Mouse (Mus musculus) kidney, embryonic 14.5 days (tissue): Measurements from ENCODE around the gene Gzmb. TPM values are rescaled to one million over a fixed set of nuclear protein-coding genes. Genes with fewer than 3 reads are reported as not detected.
"Not testable (repeated sequence)": the region's sequence is repeated elsewhere in the genome, so short reads cannot be mapped to it uniquely, and the experiment has no call there.

Experiments
- ATAC-seq: fragments of 200-750 bp; cut with Nextera tagmentation; 2 replicates; pipeline ENCODE4 v1.8.0; 2017; ENCODE audit warnings: moderate number of reproducible peaks, mild to moderate bottlenecking, moderate TSS enrichment, moderate library complexity; ENCODE audit not compliant: low FRiP score, low TSS enrichment
- H3K27ac ChIP-seq: fragments of 300-500 bp; sonication (generic); 2 replicates; pipeline ENCODE4 v1.5.1; 2014; ENCODE audit warnings: low read depth, mild to moderate bottlenecking, low read length, moderate library complexity, mixed read lengths
- H3K27me3 ChIP-seq: fragments of 300-500 bp; sonication (generic); 2 replicates; pipeline ENCODE4 v1.6.1; 2014; ENCODE audit warnings: mild to moderate bottlenecking, low read length; ENCODE audit not compliant: control insufficient read depth, insufficient read depth
- H3K36me3 ChIP-seq: fragments of 300-500 bp; sonication (generic); 2 replicates; pipeline ENCODE4 v1.6.1; 2014; ENCODE audit warnings: low read length, mixed read lengths; ENCODE audit not compliant: control insufficient read depth, insufficient read depth
- H3K4me1 ChIP-seq: fragments of 300-500 bp; sonication (generic); 2 replicates; pipeline ENCODE4 v1.6.1; 2014; ENCODE audit warnings: low read length, mixed read lengths; ENCODE audit not compliant: control insufficient read depth, insufficient read depth
- H3K4me2 ChIP-seq: fragments of 300-500 bp; sonication (generic); replicated peaks from 2 replicates; pipeline ENCODE4 v1.6.1; 2014; ENCODE audit warnings: low read depth, mild to moderate bottlenecking, low read length
- H3K4me3 ChIP-seq: fragments of 300-500 bp; sonication (generic); 2 replicates; pipeline ENCODE4 v1.5.1; 2014; ENCODE audit warnings: mild to moderate bottlenecking, low read length
- H3K9ac ChIP-seq: fragments of 300-500 bp; sonication (generic); 2 replicates; pipeline ENCODE4 v1.6.1; 2014; ENCODE audit warnings: low read depth, mild to moderate bottlenecking, low read length, moderate library complexity
- H3K9me3 ChIP-seq: fragments of 300-500 bp; sonication (generic); 2 replicates; pipeline ENCODE4 v1.6.1; 2016; ENCODE audit warnings: low read length; ENCODE audit not compliant: control insufficient read depth
- WGBS: fragments of 180-500 bp; shearing (Covaris S2); extraction: QIAGEN DNeasy Blood & Tissue Kit; methylation state at CpG from one replicate; pipeline ENCODE4 v1.1.7; 2014; 5-methylcytosine and 5-hydroxymethylcytosine counted together
- polyA plus RNA-seq: library from polyadenylated mRNA; unstranded; fragments of >200 nt; fragmentation: Nextera tagmentation; extraction: Ambion mirVana; gene quantifications from 2 replicates; pipeline ENCODE4 v1.2.1, GENCODE M21; 2014

Gene Gzmb
- 0.19 TPM in 1 of 2 replicates, not detected in the other for polyA plus RNA-seq

GRCm38 (mm10) chr14:56262153-56262552 is at the start of gene Gzmb:
TSS of gene Gzmb (minus strand) at chr14:56262260.
- no peak within 1 kb of the TSS for H3K27ac ChIP-seq
- no peak within 1 kb of the TSS for H3K9ac ChIP-seq
- no peaks in the 10 kb centered on the region for H3K9me3 ChIP-seq
- no peaks in the 10 kb centered on the region for H3K27me3 ChIP-seq
- no peak for ATAC-seq
- H3K4me3 ChIP-seq: no peak within 1 kb of the TSS
- H3K4me2 ChIP-seq: no peak within 1 kb of the TSS
- H3K4me1 ChIP-seq: no peaks in the 10 kb centered on the region
- WGBS: 84% methylated on average over 5 of the region's 5 CpGs
- no peaks in the 10 kb centered on the region for H3K36me3 ChIP-seq

GRCm38 (mm10) chr14:56311801-56312200 is 49.7 kb upstream of the Gzmb start:
- H3K4me2 ChIP-seq: not testable (repeated sequence)

GRCm38 (mm10) chr14:56310238-56310637 is 48.2 kb upstream of the Gzmb start:
- no peak for ATAC-seq
- 83% methylated on average over 9 of the region's 9 CpGs for WGBS
- H3K4me3 ChIP-seq: no peak overlapping the region

More at GRCm38 (mm10) chr14:56311801-56312200, 49.7 kb upstream of the Gzmb start:
- H3K36me3 ChIP-seq, H3K9me3 ChIP-seq, H3K27ac ChIP-seq, H3K4me3 ChIP-seq, ATAC-seq, H3K4me1 ChIP-seq, H3K9ac ChIP-seq, H3K27me3 ChIP-seq: not testable (repeated sequence)

GRCm38 (mm10) chr14:56304149-56304548 is 42.1 kb upstream of the Gzmb start:
- WGBS: 2% methylated on average over 4 of the region's 4 CpGs
- Histone ChIP-seq H3K27me3 (no peaks in the 10 kb centered on the region), H3K4me2 (no peak overlapping the region), H3K27ac (no peak overlapping the region), H3K4me1 (no peaks in the 10 kb centered on the region), H3K4me3 (no peak overlapping the region), H3K36me3 (no peaks in the 10 kb centered on the region), H3K9me3 (no peaks in the 10 kb centered on the region), H3K9ac (no peak overlapping the region)
- ATAC-seq: peak; percentile 68; the same call in 1 of the 2 replicates

More at GRCm38 (mm10) chr14:56310238-56310637, 48.2 kb upstream of the Gzmb start:
- no peak overlapping the region for H3K9ac ChIP-seq
- H3K4me1 ChIP-seq: no peaks in the 10 kb centered on the region
- H3K36me3 ChIP-seq: no peaks in the 10 kb centered on the region
- H3K27ac ChIP-seq: no peak overlapping the region
- no peaks in the 10 kb centered on the region for H3K27me3 ChIP-seq
- H3K4me2 ChIP-seq: no peak overlapping the region
- H3K9me3 ChIP-seq: no peaks in the 10 kb centered on the region

GRCm38 (mm10) chr14:56303506-56304025 is 41.5 kb upstream of the Gzmb start:
- Histone ChIP-seq H3K4me1 (no peaks in the 10 kb centered on the region), H3K36me3 (no peaks in the 10 kb centered on the region), H3K9ac (no peak overlapping the region), H3K27ac (no peak overlapping the region), H3K9me3 (no peaks in the 10 kb centered on the region), H3K4me2 (no peak overlapping the region), H3K27me3 (no peaks in the 10 kb centered on the region), H3K4me3 (no peak overlapping the region)
- WGBS: 42% methylated on average over 10 of the region's 10 CpGs
- no peak for ATAC-seq

GRCm38 (mm10) chr14:56302091-56302490 is 40.0 kb upstream of the Gzmb start:
- H3K36me3 ChIP-seq: no peaks in the 10 kb centered on the region
- no peaks in the 10 kb centered on the region for H3K4me1 ChIP-seq
- 89% methylated on average over 3 of the region's 3 CpGs for WGBS
- H3K9ac ChIP-seq: no peak overlapping the region
- no peaks in the 10 kb centered on the region for H3K27me3 ChIP-seq
- H3K4me3 ChIP-seq: no peak overlapping the region
- no peak for ATAC-seq
- no peak overlapping the region for H3K4me2 ChIP-seq
- H3K27ac ChIP-seq: no peak overlapping the region
- no peaks in the 10 kb centered on the region for H3K9me3 ChIP-seq

GRCm38 (mm10) chr14:56296786-56297185 is 34.7 kb upstream of the Gzmb start:
- WGBS: 68% methylated on average over 5 of the region's 5 CpGs
- Histone ChIP-seq H3K9ac (no peak overlapping the region), H3K36me3 (no peaks in the 10 kb centered on the region)

GRCm38 (mm10) chr14:56296106-56296505 is 34.0 kb upstream of the Gzmb start:
- Histone ChIP-seq H3K36me3 (no peaks in the 10 kb centered on the region), H3K4me2 (no peak overlapping the region), H3K9ac (no peak overlapping the region), H3K4me3 (no peak overlapping the region), H3K9me3 (no peaks in the 10 kb centered on the region), H3K27me3 (no peaks in the 10 kb centered on the region), H3K4me1 (no peaks in the 10 kb centered on the region), H3K27ac (no peak overlapping the region)
- ATAC-seq: no peak
- WGBS: 83% methylated on average over 4 of the region's 4 CpGs

More at GRCm38 (mm10) chr14:56296786-56297185, 34.7 kb upstream of the Gzmb start:
- Histone ChIP-seq H3K4me1 (no peaks in the 10 kb centered on the region), H3K27ac (no peak overlapping the region), H3K27me3 (no peaks in the 10 kb centered on the region), H3K9me3 (no peaks in the 10 kb centered on the region), H3K4me2 (no peak overlapping the region), H3K4me3 (no peak overlapping the region)
- no peak for ATAC-seq

- H3K4me2 ChIP-seq: no peak overlapping the region
- H3K4me3 ChIP-seq: no peak overlapping the region
- H3K36me3 ChIP-seq: no peaks in the 10 kb centered on the region
- no peak for ATAC-seq
- no peaks in the 10 kb centered on the region for H3K27me3 ChIP-seq
- H3K9me3 ChIP-seq: no peaks in the 10 kb centered on the region
- no peak overlapping the region for H3K27ac ChIP-seq
- no peak overlapping the region for H3K9ac ChIP-seq
- no peaks in the 10 kb centered on the region for H3K4me1 ChIP-seq
Measured at GRCm38 (mm10) chr14:56293146-56293545, 31.1 kb upstream of the Gzmb start.
